Mouse (Mus musculus): Measurements from ENCODE around the gene Srprb.

The Srprb gene

GRCm38 (mm10) chr9:103143881-103144280 is 58.1 kb downstream of the Srprb start:
- DNase-seq, result no peak

GRCm38 (mm10) chr9:103141266-103141665 is 60.7 kb downstream of the Srprb start:
- no peak for DNase-seq

GRCm38 (mm10) chr9:103140384-103140783 is 61.6 kb downstream of the Srprb start:
- DNase-seq, result no peak

GRCm38 (mm10) chr9:103139481-103139880 is 62.5 kb downstream of the Srprb start:
- peak; percentile 12 for DNase-seq

Data from kidney, adult 9 months (tissue).